Mouse (Mus musculus): ENCODE data around the gene Lrrn1.

Gene Lrrn1

DNA sequence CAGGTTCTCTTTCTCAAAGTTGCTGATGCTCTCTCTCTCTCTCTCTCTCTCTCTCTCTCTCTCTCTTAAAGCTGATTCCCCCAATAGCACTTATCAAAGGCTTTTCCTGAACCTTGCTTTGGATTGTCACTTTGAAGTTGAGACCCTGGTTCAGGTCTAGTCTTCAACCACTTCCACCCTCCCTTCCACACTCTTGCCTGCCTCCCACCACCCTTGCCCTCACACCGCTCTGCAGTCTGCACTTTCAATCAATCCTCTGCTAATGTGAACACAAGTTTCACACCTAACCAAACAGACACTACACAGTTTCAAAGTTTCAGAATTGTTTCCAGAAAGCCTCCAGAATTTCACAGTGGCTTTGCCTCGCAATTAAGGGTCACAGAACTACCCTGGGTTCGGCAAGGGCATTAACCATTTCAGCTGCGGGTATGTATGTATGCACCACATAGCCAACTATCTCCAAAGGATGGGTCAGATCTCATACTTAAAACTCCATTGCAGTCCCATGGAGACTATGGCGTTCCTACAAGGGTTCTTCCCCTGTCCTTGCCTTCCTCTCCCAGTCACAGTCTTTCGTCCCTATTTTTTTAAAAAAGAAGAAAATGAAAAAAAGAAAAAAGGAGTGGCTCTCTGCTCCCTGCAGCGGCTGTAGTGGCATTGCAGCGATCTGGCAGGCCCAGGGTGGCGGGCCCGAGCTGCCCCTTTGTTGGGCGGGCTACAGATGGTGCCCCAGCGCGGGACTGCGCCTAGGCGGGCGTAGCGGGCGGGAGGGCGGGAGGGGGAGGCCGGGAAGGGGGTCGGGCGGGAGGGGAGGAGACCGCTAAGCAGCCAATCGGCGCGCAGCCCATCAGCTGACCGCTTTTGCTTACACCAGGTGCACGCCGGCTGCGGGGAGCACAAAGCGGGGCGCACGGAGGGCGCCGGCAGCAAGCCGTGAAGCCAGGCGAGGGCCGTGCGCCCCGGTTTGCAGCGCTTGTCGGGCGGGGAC is at the start of gene Lrrn1:
Gene Lrrn1 (plus strand): TSS at position 892 of the 988 bp plus-strand sequence.
- no peak for DNase-seq (ENCODE audit: low read depth in 2 of 2, low spot score in 2 of 2)

DNA sequence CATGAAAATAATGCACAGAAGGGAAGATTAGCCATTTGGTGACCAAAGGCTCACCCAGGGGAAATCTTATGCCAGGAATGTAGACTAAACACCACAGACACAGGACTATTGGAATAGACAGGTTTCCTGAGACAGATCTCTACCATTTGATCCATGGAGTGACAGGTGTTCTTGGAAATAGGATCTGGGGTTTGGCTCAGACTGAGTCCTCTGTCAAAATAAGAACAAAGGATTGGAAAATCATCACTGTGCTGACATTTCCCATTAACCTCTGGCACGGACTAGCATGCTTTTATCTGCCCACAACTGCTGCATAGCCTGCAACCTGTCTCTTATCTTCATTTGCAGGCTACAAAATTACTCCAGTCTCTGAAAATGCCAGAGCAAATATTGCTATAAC is 35.1 kb upstream of the Lrrn1 start:
- DNase-seq (ENCODE audit: low read depth in 2 of 2, low spot score in 2 of 2) = no peak

DNA sequence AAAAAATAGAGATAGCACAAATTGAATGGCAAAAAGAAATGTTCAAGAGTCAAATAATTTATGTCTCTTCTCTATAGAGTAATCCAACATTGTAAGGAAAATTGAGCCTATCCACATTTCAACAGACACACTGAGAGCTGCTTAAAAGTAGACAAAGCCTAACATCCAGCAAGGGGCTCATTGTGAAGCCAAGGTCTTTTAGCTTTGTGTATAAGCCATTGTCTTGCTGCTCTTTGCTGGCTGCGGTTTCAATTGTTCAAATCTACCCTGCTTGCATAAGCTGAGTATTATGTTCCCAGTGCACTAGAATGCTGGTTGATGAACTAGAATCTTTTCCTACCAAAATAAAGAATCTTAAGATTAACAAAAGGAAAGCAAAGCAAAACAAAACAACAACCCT is 33.7 kb upstream of the Lrrn1 start:
- no peak for DNase-seq (ENCODE audit: low read depth in 2 of 2, low spot score in 2 of 2)

DNA sequence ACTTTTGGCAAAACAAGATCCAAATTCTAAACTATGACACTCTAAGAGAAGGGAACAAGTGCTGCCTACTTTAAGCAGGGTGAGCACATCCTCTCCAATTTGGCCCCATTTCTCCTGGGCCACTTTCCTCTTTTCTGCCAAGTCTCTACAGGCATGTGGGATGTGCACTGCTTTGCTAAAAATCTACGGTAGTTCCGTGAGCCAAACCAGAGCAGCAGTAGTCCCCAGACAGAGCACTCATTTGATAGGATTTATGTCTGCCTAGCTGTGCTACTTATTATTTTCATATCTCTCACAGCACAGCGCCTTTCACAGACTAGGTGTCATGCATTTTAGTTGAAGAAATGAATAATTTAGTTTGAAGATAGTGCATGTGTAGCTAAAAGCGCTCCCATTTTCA is 15.9 kb upstream of the Lrrn1 start:
- DNase-seq (ENCODE audit: low read depth in 2 of 2, low spot score in 2 of 2) = no peak

DNA sequence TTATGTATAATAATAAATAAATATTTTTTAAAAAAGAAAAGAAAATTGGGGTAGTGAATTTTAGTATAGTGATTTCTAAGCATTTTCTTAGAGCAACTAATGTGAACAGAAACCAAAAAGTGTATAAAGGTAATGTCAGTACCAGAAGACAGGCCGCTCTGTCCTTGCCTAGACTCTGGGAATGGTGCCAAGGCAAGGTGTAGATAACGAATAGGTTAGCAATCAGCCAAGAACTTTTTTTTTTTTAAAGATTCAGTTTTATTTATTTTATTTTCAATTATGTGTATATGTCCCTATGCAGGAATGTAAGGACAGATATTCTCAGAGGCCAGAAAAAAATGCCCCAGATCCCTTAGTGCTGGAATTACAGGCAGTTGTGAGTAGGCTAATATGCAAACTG is 5.6 kb upstream of the Lrrn1 start:
- DNase-seq (ENCODE audit: low read depth in 2 of 2, low spot score in 2 of 2) = no peak

DNA sequence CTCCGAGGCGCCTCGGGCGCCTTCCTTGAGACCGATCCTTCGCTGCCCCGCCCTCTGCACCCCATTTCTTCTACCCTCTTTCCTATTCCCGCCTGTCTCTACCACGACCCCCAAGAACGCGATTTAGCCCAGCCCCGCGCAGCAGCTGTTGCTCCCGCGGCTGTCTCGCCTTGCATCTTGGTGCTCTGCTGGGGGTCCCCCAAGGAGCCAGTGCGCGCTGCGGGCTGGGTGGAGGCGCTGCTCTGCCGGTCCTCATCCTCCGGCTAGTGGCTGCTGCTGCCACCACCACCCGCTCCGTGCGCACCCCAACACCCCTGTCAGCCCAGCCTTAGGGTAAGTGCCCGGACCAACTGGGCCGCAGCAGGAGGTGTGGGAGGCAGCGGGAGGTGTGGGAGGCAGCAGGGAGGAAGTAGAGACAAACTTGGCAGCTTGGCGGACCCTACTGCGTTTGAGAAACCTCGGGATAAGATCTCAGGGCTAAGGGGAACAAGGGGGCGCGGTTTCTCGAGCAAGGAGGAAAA is 403 bp downstream of the Lrrn1 start:
- no peak for DNase-seq (ENCODE audit: low read depth in 2 of 2, low spot score in 2 of 2)

DNA sequence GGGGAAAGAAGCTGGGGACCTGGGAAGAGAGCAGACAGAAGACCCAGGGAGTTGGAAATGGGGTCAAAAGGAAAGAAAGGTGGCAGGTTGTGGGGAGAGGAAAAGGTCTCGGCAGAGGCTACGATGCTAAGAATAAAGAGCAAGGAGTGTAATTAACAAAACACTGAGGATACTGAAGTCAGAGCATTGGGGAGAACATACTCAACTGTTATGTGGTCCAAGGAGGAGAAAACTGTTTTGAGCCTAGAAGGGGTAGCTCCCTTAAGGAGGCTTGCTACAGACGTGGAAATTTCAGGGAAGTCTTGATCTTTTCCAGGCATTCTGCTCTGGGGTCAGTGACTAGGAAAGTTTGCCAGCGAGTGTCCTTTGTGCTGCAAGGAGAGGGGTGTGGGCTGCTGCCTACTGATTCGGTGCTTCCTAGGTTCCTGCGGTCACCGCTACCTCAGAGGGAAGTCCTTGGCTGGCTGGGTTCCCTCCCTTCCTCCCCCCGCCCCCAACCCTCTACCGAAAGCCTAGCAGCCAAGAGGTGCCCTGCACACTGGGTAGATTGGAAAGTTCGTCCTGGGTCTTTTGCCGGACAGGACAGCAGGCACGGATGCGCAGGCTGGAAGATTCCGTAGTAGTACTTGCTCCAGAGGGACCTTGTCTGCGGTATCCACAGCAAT is 1.2 kb downstream of the Lrrn1 start:
- no peak for DNase-seq (ENCODE audit: low read depth in 2 of 2, low spot score in 2 of 2)

DNA sequence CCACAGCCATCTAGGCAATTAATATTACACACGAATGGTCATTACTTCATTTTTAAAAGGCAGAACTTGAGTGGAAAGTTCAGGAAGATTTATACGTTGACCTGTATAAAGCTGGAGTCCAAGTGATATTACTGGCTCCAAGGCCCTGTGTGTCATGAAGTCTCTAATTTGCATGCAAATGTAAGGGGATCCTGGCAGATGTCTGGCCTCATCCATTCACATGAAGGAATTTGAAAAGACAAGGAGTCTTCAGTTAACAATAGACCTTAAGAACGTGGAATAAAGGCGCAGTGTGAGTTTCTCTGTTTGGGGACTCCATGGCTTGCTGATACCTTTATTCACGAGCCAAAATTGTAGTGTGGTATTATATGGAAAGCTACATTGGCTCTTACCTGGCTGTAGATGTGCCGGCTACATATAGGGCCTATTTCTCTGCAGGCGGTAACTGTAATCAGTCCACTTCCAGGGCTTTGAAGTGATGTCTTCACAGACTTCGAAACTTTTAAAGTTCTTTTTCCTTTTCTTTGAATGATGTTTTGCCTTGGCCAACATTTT is 2.0 kb downstream of the Lrrn1 start:
- DNase-seq (ENCODE audit: low read depth in 2 of 2, low spot score in 2 of 2) = no peak

DNA sequence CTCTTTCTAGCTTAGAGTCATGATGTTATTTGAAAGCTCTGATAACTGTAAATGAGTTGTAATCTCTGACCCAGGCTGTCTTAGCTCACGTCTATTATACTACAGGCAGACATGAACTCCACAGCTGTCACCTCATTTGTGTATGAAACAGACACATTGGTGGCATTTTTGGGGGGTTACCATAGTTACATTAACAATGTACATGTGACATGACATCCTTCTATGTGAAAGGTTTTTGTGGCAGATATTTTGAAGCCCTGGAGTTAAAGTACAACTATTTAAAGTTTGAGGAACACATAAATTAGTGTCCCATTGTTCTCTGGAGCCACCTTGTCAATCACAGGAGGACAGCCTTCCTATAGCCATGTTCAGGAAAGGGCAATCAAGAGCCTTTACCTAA is 5.0 kb downstream of the Lrrn1 start:
- no peak for DNase-seq (ENCODE audit: low read depth in 2 of 2, low spot score in 2 of 2)

DNA sequence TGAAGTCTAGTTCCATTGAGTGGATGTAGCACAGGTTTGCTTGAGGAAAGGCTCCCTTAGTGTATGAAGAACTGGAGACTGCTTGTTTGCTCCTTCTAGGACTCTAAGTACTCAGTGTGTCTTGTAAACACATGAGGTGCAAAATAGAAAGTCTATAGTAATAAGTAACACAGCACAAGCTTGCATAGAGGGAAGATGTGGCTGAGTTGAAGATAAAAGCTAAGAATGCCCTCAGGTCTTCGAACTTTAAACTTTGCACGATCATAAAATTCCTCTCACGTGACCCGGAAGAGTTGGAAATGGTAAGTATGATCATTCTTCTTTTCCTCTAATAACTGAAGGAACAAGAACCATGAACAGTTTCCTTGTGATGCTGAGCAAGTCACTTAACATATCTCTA is 7.1 kb downstream of the Lrrn1 start:
- DNase-seq (ENCODE audit: low read depth in 2 of 2, low spot score in 2 of 2) = no peak

DNA sequence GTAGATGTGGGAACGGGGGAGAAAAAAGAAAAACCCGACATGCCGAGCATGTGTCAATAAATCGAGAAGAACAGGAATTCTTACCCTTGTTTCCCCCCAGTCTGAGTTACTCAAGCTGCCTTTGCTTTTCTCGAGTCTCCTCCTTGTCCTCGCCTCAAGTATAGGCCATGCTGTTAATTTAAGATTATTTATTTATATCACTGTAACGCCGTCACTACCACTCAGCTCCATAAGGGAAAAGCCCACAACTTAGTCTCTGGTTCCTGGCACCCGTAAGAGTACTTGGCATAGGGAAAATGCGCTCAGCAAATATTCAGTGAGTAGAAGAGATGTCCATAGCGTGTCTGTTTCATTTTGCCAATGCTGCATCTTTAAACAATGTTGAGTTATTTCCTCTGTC is 11.7 kb downstream of the Lrrn1 start:
- DNase-seq (ENCODE audit: low read depth in 2 of 2, low spot score in 2 of 2) = no peak

DNA sequence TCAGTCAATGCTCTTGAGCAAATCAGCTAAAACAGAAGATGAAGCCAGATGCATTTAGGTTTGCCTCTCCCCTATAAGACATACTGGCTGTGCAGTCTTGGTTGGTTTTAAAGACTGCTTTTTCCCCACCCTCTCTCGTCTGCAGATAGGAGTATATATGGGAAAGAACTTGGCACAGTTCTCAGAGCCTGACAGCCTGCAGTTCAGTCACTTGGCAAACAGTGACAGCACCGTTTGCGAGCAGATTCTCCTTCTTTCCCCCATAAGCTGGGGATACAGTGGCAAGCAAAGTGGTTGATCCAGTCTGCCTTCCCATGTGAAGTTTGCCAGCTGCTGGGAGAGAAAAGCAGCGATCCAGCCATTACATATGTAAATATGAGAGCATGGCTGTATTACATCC is 12.3 kb downstream of the Lrrn1 start:
- DNase-seq (ENCODE audit: low read depth in 2 of 2, low spot score in 2 of 2) = no peak

DNA sequence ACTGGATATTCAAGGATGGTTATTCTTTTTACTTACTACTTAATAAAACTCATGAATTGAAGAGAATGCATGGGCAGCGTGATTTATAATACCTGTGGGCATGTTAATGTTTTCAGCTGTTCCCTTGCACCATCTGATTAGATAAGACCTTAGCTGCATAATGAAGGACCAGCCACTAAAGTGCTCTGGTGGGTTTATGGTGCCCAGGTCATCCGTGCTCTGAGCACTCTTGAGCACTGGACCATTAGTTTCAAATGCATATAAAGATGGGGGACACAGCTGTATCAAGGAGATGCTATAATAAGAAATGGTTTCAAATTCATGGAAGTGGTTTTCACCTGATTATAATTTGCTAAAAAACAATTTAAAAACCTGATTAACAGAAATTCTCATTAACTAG is 16.7 kb downstream of the Lrrn1 start:
- no peak for DNase-seq (ENCODE audit: low read depth in 2 of 2, low spot score in 2 of 2)

DNA sequence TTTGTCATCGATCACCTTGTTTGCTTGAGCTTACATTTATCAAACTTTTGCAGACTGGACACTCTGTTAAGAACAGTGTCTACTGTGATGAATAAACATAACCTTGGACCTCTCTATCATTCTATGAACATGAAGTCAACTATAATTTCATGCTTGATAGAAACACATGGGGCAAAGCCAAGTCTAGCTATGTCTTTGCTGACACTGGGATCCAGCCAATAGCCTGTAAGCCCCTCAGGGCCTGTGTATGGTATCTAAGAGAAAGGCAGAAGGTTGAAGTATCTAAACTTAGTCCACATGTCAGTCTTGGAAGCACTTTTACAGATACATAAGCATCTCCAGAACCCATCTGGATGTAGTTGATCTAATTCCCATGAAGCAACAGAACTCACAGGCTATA is 22.9 kb downstream of the Lrrn1 start:
- no peak for DNase-seq (ENCODE audit: low read depth in 2 of 2, low spot score in 2 of 2)

DNA sequence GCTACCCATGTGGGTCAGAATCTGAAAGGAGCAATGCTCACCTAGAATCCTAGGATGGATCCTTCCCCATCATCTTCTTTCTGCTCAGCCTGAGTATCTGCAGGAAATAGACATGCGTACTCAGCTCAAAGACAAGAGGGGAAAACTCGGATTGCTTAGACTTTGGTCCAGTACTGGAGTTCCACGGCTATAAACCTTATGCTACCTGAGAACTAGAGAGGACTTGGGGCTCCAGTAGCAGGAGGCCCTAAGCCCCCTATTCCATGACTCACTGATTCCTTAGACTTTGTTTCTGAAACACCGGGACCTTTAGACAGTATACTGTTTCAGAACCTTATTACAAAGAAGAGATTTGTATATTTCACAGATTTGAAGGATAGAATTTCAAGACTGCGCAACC is 25.8 kb downstream of the Lrrn1 start:
- DNase-seq (ENCODE audit: low read depth in 2 of 2, low spot score in 2 of 2) = no peak

DNA sequence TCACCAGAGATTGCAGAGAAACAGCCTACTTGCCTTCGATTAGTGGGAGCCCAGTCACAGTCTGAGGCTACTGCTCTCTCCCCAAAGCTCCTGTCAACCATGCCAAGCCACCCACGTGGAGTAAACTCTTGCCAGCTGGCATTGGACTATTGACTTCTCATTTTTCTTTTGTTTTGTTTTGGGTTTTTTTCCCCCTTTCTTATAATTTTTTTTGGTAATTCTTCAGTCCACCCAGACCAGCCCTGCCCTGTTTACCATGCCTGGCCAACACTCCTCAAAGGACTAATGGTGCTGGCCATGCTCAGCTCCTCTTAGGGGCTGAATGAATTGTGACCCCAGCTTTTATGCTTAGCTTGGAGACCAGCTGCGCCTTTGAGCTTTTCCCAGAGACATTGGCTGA is 27.4 kb downstream of the Lrrn1 start:
- no peak for DNase-seq (ENCODE audit: low read depth in 2 of 2, low spot score in 2 of 2)

DNA sequence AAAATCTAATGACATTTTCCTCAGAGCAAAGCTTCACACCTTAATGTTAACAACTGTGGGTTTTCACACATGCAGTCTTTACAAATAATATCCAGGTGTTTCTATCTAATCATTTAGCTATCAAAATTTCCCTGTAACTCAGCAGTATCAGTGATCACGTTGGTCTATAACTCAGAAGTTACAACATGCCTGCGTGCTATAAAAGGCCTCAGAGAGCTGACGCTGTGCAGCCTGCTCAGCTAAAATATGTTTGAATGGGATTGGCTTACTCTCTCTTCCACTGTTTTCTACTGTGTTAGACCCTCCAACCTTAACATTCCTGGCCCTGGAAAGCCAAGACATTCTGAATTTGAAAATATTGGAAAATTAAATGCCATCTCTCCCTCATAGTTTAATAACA is 28.2 kb downstream of the Lrrn1 start:
- no peak for DNase-seq (ENCODE audit: low read depth in 2 of 2, low spot score in 2 of 2)

DNA sequence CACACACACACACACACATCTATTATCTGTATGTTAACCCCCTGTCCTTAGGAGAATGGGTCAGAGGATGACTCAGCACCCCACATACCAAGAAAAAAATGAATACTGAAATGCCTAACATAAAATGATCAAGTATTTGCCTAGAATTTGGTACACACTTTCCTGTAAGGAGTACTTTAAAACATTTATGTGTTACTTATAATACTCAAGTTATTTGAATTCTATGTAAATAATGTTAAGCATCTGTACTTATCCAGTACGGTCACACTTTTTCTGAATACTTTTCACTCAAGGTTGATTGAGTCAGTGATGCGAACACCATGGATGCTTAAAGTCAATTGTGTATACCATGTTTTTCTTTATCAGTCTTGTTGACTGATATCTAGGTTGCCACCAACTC is 32.7 kb downstream of the Lrrn1 start:
- DNase-seq (ENCODE audit: low read depth in 2 of 2, low spot score in 2 of 2) = no peak

DNA sequence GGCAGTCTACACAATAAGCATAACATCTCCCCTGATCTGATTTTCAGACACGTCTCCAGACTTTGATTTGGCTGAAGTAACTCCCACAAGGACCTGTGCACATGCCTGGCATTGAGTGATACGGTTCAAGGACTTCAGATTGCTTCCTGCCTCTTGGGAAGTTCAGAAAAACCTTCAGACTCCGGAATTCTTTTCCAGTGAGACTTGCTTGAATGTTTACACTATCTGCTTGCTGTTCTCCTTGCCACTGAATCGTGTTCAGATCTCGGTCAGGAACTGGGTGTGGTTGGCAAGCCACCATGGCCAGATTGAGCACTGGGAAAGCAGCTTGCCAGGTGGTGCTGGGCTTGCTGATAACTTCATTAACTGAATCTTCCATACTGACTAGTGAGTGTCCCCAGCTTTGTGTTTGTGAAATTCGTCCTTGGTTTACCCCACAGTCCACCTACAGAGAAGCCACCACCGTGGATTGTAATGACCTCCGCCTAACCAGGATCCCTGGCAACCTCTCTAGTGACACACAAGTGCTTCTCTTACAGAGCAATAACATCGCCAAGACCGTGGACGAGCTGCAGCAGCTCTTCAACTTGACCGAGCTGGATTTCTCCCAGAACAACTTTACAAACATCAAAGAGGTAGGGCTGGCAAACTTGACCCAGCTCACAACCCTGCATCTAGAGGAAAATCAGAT is 37.5 kb downstream of the Lrrn1 start:
- no peak for DNase-seq (ENCODE audit: low read depth in 2 of 2, low spot score in 2 of 2)

DNA sequence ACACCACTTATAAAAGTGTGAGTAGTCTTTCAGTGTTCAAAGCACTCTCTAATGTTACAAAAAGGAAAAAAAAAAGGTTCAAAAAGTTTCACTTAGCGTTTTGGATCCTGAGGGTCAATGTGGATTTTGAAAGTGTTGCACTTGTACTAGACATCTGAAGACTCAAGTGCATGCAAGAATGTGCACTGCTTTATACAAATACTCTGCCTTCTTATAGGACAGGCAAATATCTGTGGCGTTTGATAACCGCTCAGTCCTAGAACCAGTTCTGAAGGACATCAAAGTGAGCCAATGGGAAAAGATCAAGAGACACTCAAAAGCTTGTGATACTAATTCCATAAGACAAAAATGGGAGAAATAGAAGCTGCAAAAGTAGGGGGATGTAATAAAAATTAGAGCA is 45.0 kb downstream of the Lrrn1 start:
- no peak for DNase-seq (ENCODE audit: low read depth in 2 of 2, low spot score in 2 of 2)

DNA sequence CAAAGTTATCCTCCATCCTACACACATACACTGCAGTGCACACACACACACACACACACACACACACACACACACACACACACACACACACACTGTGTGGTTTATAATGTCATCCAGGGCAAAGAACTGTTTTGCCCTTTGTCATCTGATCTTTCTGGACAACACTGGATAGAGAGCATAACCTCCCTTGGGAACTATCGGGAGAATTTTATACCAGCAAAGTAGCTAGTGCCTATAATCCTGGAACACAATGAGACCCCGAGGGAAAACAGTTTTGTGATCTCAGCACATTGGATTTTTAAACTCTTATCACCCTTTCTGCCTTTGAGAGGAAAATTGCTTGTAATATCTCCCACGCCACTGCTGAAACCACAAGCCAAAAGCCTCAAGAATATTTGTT is 45.8 kb downstream of the Lrrn1 start:
- no peak for DNase-seq (ENCODE audit: low read depth in 2 of 2, low spot score in 2 of 2)
